Mouse (Mus musculus): Measurements from ENCODE around the gene Col15a1. TPM values are rescaled to one million over a fixed set of nuclear protein-coding genes. Genes with fewer than 3 reads are reported as not detected.

Gene Col15a1
- polyA plus RNA-seq (2015; fragmentation: Nextera tagmentation; extraction: Ambion mirVana), result 0.30 and 0.57 TPM in 2 replicates

- Histone ChIP-seq H3K4me2 (ENCODE audit: low read depth, low read length) (no peak within 1 kb of the TSS), H3K27me3 (ENCODE audit: control insufficient read depth, insufficient read depth, low read depth, low read length) (peaks cover 35% of the 10 kb centered on the region), H3K9me3 (replicated peaks; ENCODE audit: control insufficient read depth, low read length) (no peaks in the 10 kb centered on the region), H3K9ac (ENCODE audit: low read depth, low read length) (no peak within 1 kb of the TSS), H3K27ac (ENCODE audit: low read length) (no peak within 1 kb of the TSS), H3K4me3 (ENCODE audit: low read depth, low read length) (no peak within 1 kb of the TSS), H3K36me3 (ENCODE audit: control insufficient read depth, insufficient read depth) (no peaks in the 10 kb centered on the region), H3K4me1 (ENCODE audit: control insufficient read depth, low read depth, low read length) (no peaks in the 10 kb centered on the region)
- no peak for ATAC-seq (ENCODE audit: low read depth)
- 2% methylated on average over 45 of the region's 45 CpGs for WGBS (ENCODE audit: insufficient replicate concordance)
These were observed at the start of gene Col15a1 for GRCm38 (mm10) chr4:47207969-47208420. TSS of gene Col15a1 (plus strand) at chr4:47208161.

- no peaks in the 10 kb centered on the region for H3K27me3 ChIP-seq (ENCODE audit: control insufficient read depth, insufficient read depth, low read depth, low read length)
- 21% methylated on average over 4 of the region's 4 CpGs for WGBS (ENCODE audit: insufficient replicate concordance)
- H3K36me3 ChIP-seq (ENCODE audit: control insufficient read depth, insufficient read depth), result no peaks in the 10 kb centered on the region
- no peak overlapping the region for H3K4me2 ChIP-seq (ENCODE audit: low read depth, low read length)
- no peak for ATAC-seq (ENCODE audit: low read depth)
- H3K4me3 ChIP-seq (ENCODE audit: low read depth, low read length), result no peak overlapping the region
- no peak overlapping the region for H3K9ac ChIP-seq (ENCODE audit: low read depth, low read length)
- no peaks in the 10 kb centered on the region for H3K9me3 ChIP-seq (replicated peaks; ENCODE audit: control insufficient read depth, low read length)
- H3K27ac ChIP-seq (ENCODE audit: low read length), result no peak overlapping the region
- H3K4me1 ChIP-seq (ENCODE audit: control insufficient read depth, low read depth, low read length), result no peaks in the 10 kb centered on the region
These were observed 46.7 kb upstream of the Col15a1 start for GRCm38 (mm10) chr4:47161103-47161755.

GRCm38 (mm10) chr4:47161756-47162587 is 46.0 kb upstream of the Col15a1 start:
- no peak overlapping the region for H3K4me3 ChIP-seq (ENCODE audit: low read depth, low read length)
- no peaks in the 10 kb centered on the region for H3K9me3 ChIP-seq (replicated peaks; ENCODE audit: control insufficient read depth, low read length)
- no peak overlapping the region for H3K27ac ChIP-seq (ENCODE audit: low read length)
- no peaks in the 10 kb centered on the region for H3K4me1 ChIP-seq (ENCODE audit: control insufficient read depth, low read depth, low read length)
- no peak for ATAC-seq (ENCODE audit: low read depth)
- no peaks in the 10 kb centered on the region for H3K27me3 ChIP-seq (ENCODE audit: control insufficient read depth, insufficient read depth, low read depth, low read length)
- H3K9ac ChIP-seq (ENCODE audit: low read depth, low read length), result no peak overlapping the region
- 39% methylated on average over 12 of the region's 12 CpGs for WGBS (ENCODE audit: insufficient replicate concordance)
- no peaks in the 10 kb centered on the region for H3K36me3 ChIP-seq (ENCODE audit: control insufficient read depth, insufficient read depth)
- H3K4me2 ChIP-seq (ENCODE audit: low read depth, low read length), result no peak overlapping the region

- H3K4me3 ChIP-seq (ENCODE audit: low read depth, low read length), result no peak overlapping the region
- no peaks in the 10 kb centered on the region for H3K27me3 ChIP-seq (ENCODE audit: control insufficient read depth, insufficient read depth, low read depth, low read length)
- H3K9me3 ChIP-seq (replicated peaks; ENCODE audit: control insufficient read depth, low read length), result no peaks in the 10 kb centered on the region
- no peaks in the 10 kb centered on the region for H3K4me1 ChIP-seq (ENCODE audit: control insufficient read depth, low read depth, low read length)
- no peaks in the 10 kb centered on the region for H3K36me3 ChIP-seq (ENCODE audit: control insufficient read depth, insufficient read depth)
- no peak overlapping the region for H3K9ac ChIP-seq (ENCODE audit: low read depth, low read length)
- ATAC-seq (ENCODE audit: low read depth), result no peak
- WGBS (ENCODE audit: insufficient replicate concordance), result 28% methylated on average over 1 of the region's 1 CpGs
- H3K4me2 ChIP-seq (ENCODE audit: low read depth, low read length), result no peak overlapping the region
- H3K27ac ChIP-seq (ENCODE audit: low read length), result no peak overlapping the region
These were observed 35.6 kb upstream of the Col15a1 start for GRCm38 (mm10) chr4:47172314-47172713.

- no peak overlapping the region for H3K4me2 ChIP-seq (ENCODE audit: low read depth, low read length)
- no peak for ATAC-seq (ENCODE audit: low read depth)
- no peaks in the 10 kb centered on the region for H3K27me3 ChIP-seq (ENCODE audit: control insufficient read depth, insufficient read depth, low read depth, low read length)
- WGBS (ENCODE audit: insufficient replicate concordance), result 47% methylated on average over 8 of the region's 8 CpGs
- no peaks in the 10 kb centered on the region for H3K4me1 ChIP-seq (ENCODE audit: control insufficient read depth, low read depth, low read length)
- H3K9ac ChIP-seq (ENCODE audit: low read depth, low read length), result no peak overlapping the region
- H3K36me3 ChIP-seq (ENCODE audit: control insufficient read depth, insufficient read depth), result no peaks in the 10 kb centered on the region
- H3K9me3 ChIP-seq (replicated peaks; ENCODE audit: control insufficient read depth, low read length), result no peaks in the 10 kb centered on the region
- H3K4me3 ChIP-seq (ENCODE audit: low read depth, low read length), result no peak overlapping the region
- no peak overlapping the region for H3K27ac ChIP-seq (ENCODE audit: low read length)
These were observed 30.9 kb upstream of the Col15a1 start for GRCm38 (mm10) chr4:47177101-47177500.

GRCm38 (mm10) chr4:47178261-47178961 is 29.6 kb upstream of the Col15a1 start:
- H3K9me3 ChIP-seq (replicated peaks; ENCODE audit: control insufficient read depth, low read length), result no peaks in the 10 kb centered on the region
- no peaks in the 10 kb centered on the region for H3K4me1 ChIP-seq (ENCODE audit: control insufficient read depth, low read depth, low read length)
- WGBS (ENCODE audit: insufficient replicate concordance), result 52% methylated on average over 8 of the region's 8 CpGs
- H3K4me2 ChIP-seq (ENCODE audit: low read depth, low read length), result no peak overlapping the region
- H3K9ac ChIP-seq (ENCODE audit: low read depth, low read length), result no peak overlapping the region
- no peak overlapping the region for H3K4me3 ChIP-seq (ENCODE audit: low read depth, low read length)
- no peaks in the 10 kb centered on the region for H3K27me3 ChIP-seq (ENCODE audit: control insufficient read depth, insufficient read depth, low read depth, low read length)
- no peak for ATAC-seq (ENCODE audit: low read depth)
- no peaks in the 10 kb centered on the region for H3K36me3 ChIP-seq (ENCODE audit: control insufficient read depth, insufficient read depth)
- no peak overlapping the region for H3K27ac ChIP-seq (ENCODE audit: low read length)

- no peak for ATAC-seq (ENCODE audit: low read depth)
- 62% methylated on average over 5 of the region's 5 CpGs for WGBS (ENCODE audit: insufficient replicate concordance)
- Histone ChIP-seq H3K4me2 (ENCODE audit: low read depth, low read length) (no peak overlapping the region), H3K4me3 (ENCODE audit: low read depth, low read length) (no peak overlapping the region), H3K9ac (ENCODE audit: low read depth, low read length) (no peak overlapping the region), H3K4me1 (ENCODE audit: control insufficient read depth, low read depth, low read length) (no peaks in the 10 kb centered on the region), H3K9me3 (replicated peaks; ENCODE audit: control insufficient read depth, low read length) (no peaks in the 10 kb centered on the region), H3K36me3 (ENCODE audit: control insufficient read depth, insufficient read depth) (no peaks in the 10 kb centered on the region), H3K27me3 (ENCODE audit: control insufficient read depth, insufficient read depth, low read depth, low read length) (no peaks in the 10 kb centered on the region), H3K27ac (ENCODE audit: low read length) (no peak overlapping the region)
These were observed 28.4 kb upstream of the Col15a1 start for GRCm38 (mm10) chr4:47179535-47179934.

- WGBS (ENCODE audit: insufficient replicate concordance), result 38% methylated on average over 6 of the region's 6 CpGs
- Histone ChIP-seq H3K4me2 (ENCODE audit: low read depth, low read length) (no peak overlapping the region), H3K9ac (ENCODE audit: low read depth, low read length) (no peak overlapping the region), H3K4me1 (ENCODE audit: control insufficient read depth, low read depth, low read length) (no peaks in the 10 kb centered on the region), H3K27ac (ENCODE audit: low read length) (no peak overlapping the region), H3K36me3 (ENCODE audit: control insufficient read depth, insufficient read depth) (no peaks in the 10 kb centered on the region), H3K27me3 (ENCODE audit: control insufficient read depth, insufficient read depth, low read depth, low read length) (no peaks in the 10 kb centered on the region), H3K9me3 (replicated peaks; ENCODE audit: control insufficient read depth, low read length) (no peaks in the 10 kb centered on the region), H3K4me3 (ENCODE audit: low read depth, low read length) (no peak overlapping the region)
- no peak for ATAC-seq (ENCODE audit: low read depth)
These were observed 23.8 kb upstream of the Col15a1 start for GRCm38 (mm10) chr4:47184058-47184661.
